Mouse (Mus musculus): Measurements from ENCODE around the gene Pramef20.
"Not testable (repeated sequence)": the region's sequence is repeated elsewhere in the genome, so short reads cannot be mapped to it uniquely, and the experiment has no call there.

The Pramef20 gene

GRCm38 (mm10) chr4:144377911-144378310, at the start of gene Pramef20:
Pramef20 (minus strand) TSS chr4:144377933.
- no peak for DNase-seq (ENCODE audit: low spot score)

DNA sequence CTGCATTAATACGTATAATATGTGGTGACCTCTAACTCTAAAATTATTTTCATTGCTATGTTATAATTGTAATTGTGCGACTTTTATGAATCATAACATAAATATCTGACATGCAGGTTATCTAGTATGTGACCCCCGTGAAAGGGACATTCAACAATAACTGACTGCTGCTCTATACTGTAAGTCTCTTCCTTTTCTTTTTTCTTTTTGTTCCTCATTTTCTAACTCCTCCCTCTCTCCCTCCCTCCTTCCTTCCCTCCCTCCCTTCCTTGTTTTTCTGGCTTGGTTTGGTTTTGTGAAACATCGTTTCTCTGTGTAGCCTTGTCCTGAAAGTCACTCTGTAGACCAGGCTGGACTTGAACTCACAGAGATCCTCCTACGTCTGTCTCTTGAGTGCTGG, 46.9 kb upstream of the Pramef20 start:
- no peak for DNase-seq (ENCODE audit: low spot score)

- no peak for DNase-seq (ENCODE audit: low spot score)
Measured at GRCm38 (mm10) chr4:144420644-144421043, 42.9 kb upstream of the Pramef20 start.

DNA sequence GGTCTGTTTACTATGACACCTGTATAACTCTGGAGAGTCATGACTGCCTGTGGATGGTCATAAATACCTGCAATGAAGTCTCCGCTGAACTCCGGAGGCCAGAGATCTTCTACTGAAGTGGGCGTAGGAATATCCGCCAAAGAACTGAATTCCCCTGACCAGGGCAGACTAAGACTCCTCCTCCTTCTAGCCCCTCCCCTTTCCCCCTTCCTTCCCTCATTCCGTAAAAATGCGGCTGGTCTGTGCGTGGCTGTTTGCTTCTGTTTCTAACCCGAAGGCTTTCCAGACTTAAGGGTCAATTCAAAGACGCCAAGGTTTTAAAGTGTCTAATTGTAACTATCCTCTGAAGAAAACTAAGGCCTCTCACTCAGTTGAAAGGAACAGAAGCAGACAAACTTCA, 30.6 kb upstream of the Pramef20 start, which contains the start of gene Pramef12:
Gene Pramef12, minus strand, starts transcription at position 175 of the 400 bp plus-strand sequence.
- no peak for DNase-seq (ENCODE audit: low spot score)

DNA sequence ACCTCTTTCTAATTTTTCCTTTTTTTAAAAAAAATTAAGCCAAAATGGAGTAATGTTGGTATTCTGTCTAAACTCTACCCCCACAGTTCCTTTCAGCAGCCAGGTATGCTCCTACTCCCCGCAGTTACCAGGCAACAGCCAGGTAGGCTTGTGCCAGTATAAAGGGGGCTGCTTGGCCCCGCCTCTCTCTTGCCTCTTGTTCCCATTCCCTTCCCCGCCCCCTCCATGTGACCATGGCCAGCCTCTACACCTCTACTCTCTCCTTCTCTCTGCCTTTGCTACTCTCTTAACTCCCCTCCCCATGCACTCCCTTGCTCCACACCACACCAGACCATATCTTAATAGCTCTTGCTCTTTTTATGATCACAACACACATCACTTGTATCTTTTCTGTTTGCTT, 28.5 kb upstream of the Pramef20 start:
- DNase-seq (ENCODE audit: low spot score) = no peak

DNA sequence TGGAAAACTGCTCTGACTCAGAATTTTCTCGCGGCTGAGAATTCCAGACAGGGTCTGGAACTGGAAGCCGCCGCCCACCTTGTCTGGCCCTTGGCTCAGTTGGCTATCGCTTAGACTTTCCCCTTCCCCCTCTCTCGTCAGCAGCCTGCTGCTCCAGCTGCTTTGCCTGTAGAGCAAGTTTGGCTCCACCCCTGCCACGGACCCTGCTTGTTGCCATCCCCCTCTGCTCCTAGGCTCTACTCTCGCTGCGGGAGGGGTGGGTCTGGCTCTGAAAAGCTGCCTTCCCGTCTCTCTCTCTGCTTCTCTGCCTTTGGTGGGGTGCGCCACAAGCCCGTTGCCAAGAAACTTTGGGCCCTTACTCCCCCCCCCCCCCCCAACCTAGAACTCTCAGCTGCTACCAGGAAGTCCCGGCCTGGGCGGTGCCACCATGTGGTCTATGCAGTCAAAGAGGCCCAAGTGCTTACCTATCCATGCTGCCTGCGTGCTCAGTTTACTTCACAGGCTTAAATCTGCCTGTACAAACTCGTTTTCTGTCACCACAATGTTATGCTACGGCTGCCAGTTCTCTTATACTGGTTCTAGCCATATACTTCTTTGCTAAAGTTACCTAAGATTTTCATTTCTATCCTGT, 26.8 kb upstream of the Pramef20 start:
- peak; percentile 69 for DNase-seq (ENCODE audit: low spot score)

DNA sequence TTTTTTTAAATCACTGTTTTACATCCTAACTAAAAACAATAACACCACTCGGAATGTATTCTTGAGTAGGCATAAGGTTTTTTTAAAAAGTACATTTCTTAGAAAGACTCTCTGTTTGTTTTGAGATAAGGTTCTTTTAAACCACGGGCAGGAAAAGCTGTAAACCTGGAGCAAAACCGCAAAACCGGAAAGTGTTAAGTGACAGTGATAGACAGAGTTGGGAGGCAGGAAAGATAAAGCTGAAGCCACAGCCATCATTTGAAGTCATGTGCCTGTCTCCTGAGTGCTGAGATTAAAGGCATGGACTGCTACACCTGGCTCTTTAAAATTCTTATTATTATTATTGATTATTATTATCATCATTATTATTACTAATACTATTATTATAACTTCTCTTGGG, 25.0 kb upstream of the Pramef20 start:
- no peak for DNase-seq (ENCODE audit: low spot score)

- no peak for DNase-seq (ENCODE audit: low spot score)
Measured at GRCm38 (mm10) chr4:144396316-144396715, 18.6 kb upstream of the Pramef20 start.

- not testable (repeated sequence) for DNase-seq (ENCODE audit: low spot score)
Measured at GRCm38 (mm10) chr4:144357642-144358041, 20.1 kb downstream of the Pramef20 start, which contains the start of gene Gm13119. Gm13119 (plus strand) TSS chr4:144357942.

- DNase-seq (ENCODE audit: low spot score) = not testable (repeated sequence)
Measured at GRCm38 (mm10) chr4:144335856-144336255, 41.9 kb downstream of the Pramef20 start.

- DNase-seq (ENCODE audit: low spot score) = not testable (repeated sequence)
Measured at GRCm38 (mm10) chr4:144329949-144330348, 47.8 kb downstream of the Pramef20 start, which contains the start of gene Gm13128. Gm13128 (plus strand) TSS chr4:144330249.

All from urinary bladder, postnatal 14 days (tissue).